Mouse (Mus musculus): ENCODE data around the gene Olfr1239. TPM values are rescaled to one million over a fixed set of nuclear protein-coding genes. Genes with fewer than 3 reads are reported as not detected.

Olfr1239 gene
- polyA plus RNA-seq (2021; fragmentation: Nextera tagmentation), result not detected in 2 replicates
- long read RNA-seq, experiment 1, result 0 reads
- long read RNA-seq, experiment 2, result 0 reads

GRCm38 (mm10) chr2:89420307-89420706, at the start of gene Olfr1239:
Gene Olfr1239 (minus strand): TSS chr2:89420407.

DNA sequence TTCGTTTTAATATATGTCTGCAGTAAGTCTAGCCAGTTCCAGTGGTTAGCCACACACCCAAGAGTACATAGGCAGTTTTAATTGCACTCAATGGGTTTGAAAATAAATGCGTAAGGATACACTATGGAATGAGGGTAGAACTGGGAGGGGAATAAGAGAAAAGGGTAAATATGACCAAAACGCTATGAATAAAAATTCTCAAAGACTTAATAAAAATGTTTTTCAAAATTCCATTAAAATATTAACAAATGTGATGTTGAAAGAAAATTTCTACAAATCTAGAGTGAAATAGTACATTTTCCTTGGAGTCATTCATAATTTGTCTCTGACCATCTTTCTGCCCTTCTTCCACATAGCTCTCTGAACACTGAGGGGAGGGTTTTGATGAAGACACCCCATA, 22.7 kb upstream of the Olfr1239 start, which contains the start of gene Olfr1240:
Gene Olfr1240 (minus strand): TSS at position 101 of the 400 bp plus-strand sequence.

DNA sequence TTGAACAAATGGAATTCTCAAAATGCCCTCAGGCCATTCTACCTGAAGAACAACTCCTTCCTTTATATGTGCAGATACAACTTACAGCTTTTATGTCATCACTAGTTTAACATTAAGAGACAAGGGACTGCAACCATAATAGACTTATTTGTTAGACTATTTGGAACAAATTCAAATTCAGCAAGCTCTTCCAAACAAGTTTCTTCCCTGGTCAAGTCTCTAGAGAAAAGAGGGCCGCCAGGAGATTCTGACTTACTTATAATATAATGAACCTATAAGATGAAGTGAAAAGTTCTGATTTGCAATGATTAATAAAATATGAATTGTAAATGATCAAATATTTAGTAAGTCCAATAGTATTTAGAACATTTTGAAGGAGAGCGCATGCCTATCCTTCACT, 10.6 kb downstream of the Olfr1239 start, which contains the start of gene Olfr1238:
Gene Olfr1238 (minus strand): TSS at position 101 of the 400 bp plus-strand sequence.

Other genes with a start within 250 kb of the Olfr1239 start
- gene Olfr1225, start 245.7 kb downstream of the Olfr1239 start, polyA plus RNA-seq (2021; fragmentation: Nextera tagmentation), result not detected in 2 replicates
- not detected in 2 replicates for gene Olfr1226, start 220.4 kb downstream of the Olfr1239 start, polyA plus RNA-seq (2021; fragmentation: Nextera tagmentation)
- not detected in 2 replicates for gene Olfr1228, start 166.3 kb downstream of the Olfr1239 start, polyA plus RNA-seq (2021; fragmentation: Nextera tagmentation)
- not detected in 2 replicates for gene Olfr1229, start 132.4 kb downstream of the Olfr1239 start, polyA plus RNA-seq (2021; fragmentation: Nextera tagmentation)
- not detected in 2 replicates for gene Olfr1230, start 123.1 kb downstream of the Olfr1239 start, polyA plus RNA-seq (2021; fragmentation: Nextera tagmentation)
- gene Olfr1231, start 113.3 kb downstream of the Olfr1239 start, polyA plus RNA-seq (2021; fragmentation: Nextera tagmentation), result not detected in 2 replicates
- not detected in 2 replicates for gene Olfr1232, start 90.7 kb downstream of the Olfr1239 start, polyA plus RNA-seq (2021; fragmentation: Nextera tagmentation)
- not detected in 2 replicates for gene Olfr1233, start 78.0 kb downstream of the Olfr1239 start, polyA plus RNA-seq (2021; fragmentation: Nextera tagmentation)
- gene Olfr1234, start 55.5 kb downstream of the Olfr1239 start, polyA plus RNA-seq (2021; fragmentation: Nextera tagmentation), result not detected in 2 replicates
- gene Olfr1238, start 10.7 kb downstream of the Olfr1239 start, polyA plus RNA-seq (2021; fragmentation: Nextera tagmentation), result not detected in 2 replicates
- gene Olfr1240, start 22.6 kb upstream of the Olfr1239 start, polyA plus RNA-seq (2021; fragmentation: Nextera tagmentation), result not detected in 2 replicates
- not detected in 2 replicates for gene Olfr1241, start 66.7 kb upstream of the Olfr1239 start, polyA plus RNA-seq (2021; fragmentation: Nextera tagmentation)
- not detected in 2 replicates for gene Olfr1242, start 77.9 kb upstream of the Olfr1239 start, polyA plus RNA-seq (2021; fragmentation: Nextera tagmentation)
- gene Olfr1243, start 111.1 kb upstream of the Olfr1239 start, polyA plus RNA-seq (2021; fragmentation: Nextera tagmentation), result not detected in 2 replicates
- not detected in 2 replicates for gene Olfr1245, start 158.0 kb upstream of the Olfr1239 start, polyA plus RNA-seq (2021; fragmentation: Nextera tagmentation)
- gene Olfr1246, start 172.8 kb upstream of the Olfr1239 start, polyA plus RNA-seq (2021; fragmentation: Nextera tagmentation), result not detected in 2 replicates
- not detected in 2 replicates for gene Olfr1247, start 193.7 kb upstream of the Olfr1239 start, polyA plus RNA-seq (2021; fragmentation: Nextera tagmentation)
- gene Olfr1248, start 197.8 kb upstream of the Olfr1239 start, polyA plus RNA-seq (2021; fragmentation: Nextera tagmentation), result not detected in 2 replicates
- gene Olfr1249, start 214.6 kb upstream of the Olfr1239 start, polyA plus RNA-seq (2021; fragmentation: Nextera tagmentation), result not detected in 2 replicates
- gene Olfr1250, start 241.1 kb upstream of the Olfr1239 start, polyA plus RNA-seq (2021; fragmentation: Nextera tagmentation), result not detected in 2 replicates

All from layer of hippocampus, adult 6 months (tissue).